Mouse (Mus musculus) cerebellum, postnatal 10 days (tissue): ENCODE data around the gene Gm21882.
"Not testable (repeated sequence)": the region's sequence is repeated elsewhere in the genome, so short reads cannot be mapped to it uniquely, and the experiment has no call there.

Experiments used
- DNase-seq, 2 experiments: peaks; one replicate each; pipeline ENCODE4 v3.0.0; 2021; ENCODE audit warnings: mixed read lengths in 2 of 2

Gene Gm21882

DNA sequence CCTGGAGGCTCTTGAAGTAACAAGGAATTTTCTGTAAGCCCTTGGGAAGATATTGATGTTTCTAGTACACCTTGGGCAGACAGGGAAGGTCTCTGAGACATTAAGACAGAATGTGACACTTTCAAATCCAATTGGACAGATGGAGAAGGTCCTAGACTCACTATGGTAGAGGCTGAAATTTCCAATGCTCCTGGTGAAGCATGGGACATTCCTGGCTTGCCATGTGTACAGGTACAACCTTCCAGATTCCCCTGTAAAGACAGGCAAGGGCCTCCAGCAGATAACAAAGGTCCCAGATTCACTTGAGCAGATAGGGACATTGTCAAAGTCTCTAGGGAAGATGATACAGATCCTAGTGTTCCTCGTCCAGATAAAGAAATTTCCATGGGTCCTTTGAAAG lies at the start of gene Gm21882:
Gene Gm21882 (minus strand): TSS at position 101 of the 400 bp plus-strand sequence.
- not testable (repeated sequence) for DNase-seq
